Mouse (Mus musculus): ENCODE data around the gene Map3k7. TPM values are rescaled to one million over a fixed set of nuclear protein-coding genes. Genes with fewer than 3 reads are reported as not detected.
"Not testable (repeated sequence)": the region's sequence is repeated elsewhere in the genome, so short reads cannot be mapped to it uniquely, and the experiment has no call there.

The Map3k7 gene
- polyA plus RNA-seq, 1 experiment from 2014 or later, result 20.0 TPM

DNA sequence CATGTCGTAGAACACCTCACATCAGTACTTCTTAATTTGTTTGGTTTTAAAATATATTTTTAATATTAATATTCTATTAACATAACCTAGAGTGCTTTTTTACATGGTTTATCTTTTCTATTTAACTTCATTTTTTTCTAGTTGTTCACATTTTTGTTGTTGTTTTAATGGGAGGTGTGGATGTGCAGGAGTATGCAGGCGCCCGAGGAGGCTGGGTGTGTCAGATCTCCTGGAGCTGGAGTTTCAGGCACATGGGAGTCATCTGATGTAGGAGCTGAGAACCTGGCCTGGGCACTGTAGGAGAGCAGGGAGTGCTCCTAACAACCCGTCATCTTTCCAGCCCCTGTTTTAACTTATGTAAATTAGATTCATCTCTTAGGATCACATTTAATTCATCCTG lies 44.2 kb downstream of the Map3k7 start:
- no peak overlapping the region for H3K27ac ChIP-seq (ENCODE audit: low read length)
- no peak overlapping the region for H3K4me2 ChIP-seq (ENCODE audit: low read length)
- H3K4me3 ChIP-seq (ENCODE audit: low read depth, low read length), result no peak overlapping the region
- H3K4me1 ChIP-seq (ENCODE audit: control insufficient read depth, insufficient read depth, low read length), result no peaks in the 10 kb centered on the region
- no peak for ATAC-seq
- H3K9me3 ChIP-seq (replicated peaks; ENCODE audit: control insufficient read depth, low read length, poor library complexity, severe bottlenecking), result no peaks in the 10 kb centered on the region
- no peak overlapping the region for H3K9ac ChIP-seq (ENCODE audit: low read depth, low read length)
- no peaks in the 10 kb centered on the region for H3K27me3 ChIP-seq (ENCODE audit: control insufficient read depth, insufficient read depth, low read depth, low read length)
- peaks cover 15% of the 10 kb centered on the region for H3K36me3 ChIP-seq (ENCODE audit: control insufficient read depth, insufficient read depth, low read length)
- 80% methylated on average over 4 of the region's 4 CpGs for WGBS

DNA sequence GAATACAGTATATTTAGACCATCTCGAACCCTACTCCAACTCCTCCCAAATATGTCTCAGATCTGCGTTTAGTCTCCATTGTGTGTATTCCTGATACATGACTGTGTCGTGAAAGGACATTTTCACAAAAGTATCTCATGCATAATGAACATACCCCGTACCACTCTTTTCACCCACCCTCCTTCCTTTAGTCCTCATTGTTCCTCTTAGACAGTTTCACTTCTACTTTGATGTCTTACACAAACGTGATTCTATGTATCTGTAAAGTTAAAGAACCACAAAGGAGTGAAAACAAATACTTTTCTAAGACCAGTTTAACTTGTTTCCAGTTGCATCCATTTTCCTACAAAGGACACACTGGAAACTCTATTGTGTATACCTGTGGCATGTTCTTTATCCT lies 46.9 kb downstream of the Map3k7 start:
- Histone ChIP-seq H3K27ac (ENCODE audit: low read length) (no peak overlapping the region), H3K9ac (ENCODE audit: low read depth, low read length) (no peak overlapping the region), H3K9me3 (replicated peaks; ENCODE audit: control insufficient read depth, low read length, poor library complexity, severe bottlenecking) (no peaks in the 10 kb centered on the region), H3K4me1 (ENCODE audit: control insufficient read depth, insufficient read depth, low read length) (no peaks in the 10 kb centered on the region), H3K36me3 (ENCODE audit: control insufficient read depth, insufficient read depth, low read length) (peaks cover 20% of the 10 kb centered on the region), H3K27me3 (ENCODE audit: control insufficient read depth, insufficient read depth, low read depth, low read length) (no peaks in the 10 kb centered on the region), H3K4me3 (ENCODE audit: low read depth, low read length) (no peak overlapping the region), H3K4me2 (ENCODE audit: low read length) (no peak overlapping the region)
- ATAC-seq, result no peak
- 69% methylated on average over 5 of the region's 5 CpGs for WGBS

DNA sequence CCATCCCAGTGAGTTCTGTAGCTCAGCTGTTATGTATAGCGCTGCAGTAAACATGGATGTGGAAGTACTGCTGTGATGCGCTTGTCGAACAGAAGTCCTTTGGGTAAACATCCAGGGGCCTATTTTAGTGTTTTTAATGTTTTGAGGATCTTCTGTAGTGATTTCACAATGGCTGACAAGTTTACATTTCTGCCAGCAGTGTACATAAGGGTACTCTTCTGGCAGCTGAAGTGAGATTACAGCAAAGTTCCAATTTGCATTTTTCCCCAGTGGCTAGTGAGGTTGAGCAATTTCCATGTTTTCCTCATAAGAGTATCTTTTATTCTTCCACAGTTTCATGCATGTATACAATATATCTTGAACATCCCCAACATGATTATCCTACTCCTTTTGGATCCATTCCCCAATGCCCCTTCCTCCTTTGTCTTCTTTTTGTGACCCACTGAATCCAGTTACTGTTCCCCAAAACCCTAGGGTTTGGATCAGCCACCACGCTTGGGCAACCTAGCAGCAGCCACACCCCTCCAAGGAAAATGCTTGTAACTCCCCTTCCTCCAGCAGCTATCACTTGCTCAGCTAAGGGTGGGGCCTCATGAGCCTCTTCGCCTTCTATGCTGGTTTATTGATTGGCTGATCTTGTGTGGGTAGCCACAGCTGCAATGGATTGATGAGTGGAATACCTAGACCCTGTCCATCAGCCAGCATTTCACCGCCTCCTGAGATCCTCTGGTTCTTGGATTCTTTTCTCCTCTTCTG lies 47.5 kb downstream of the Map3k7 start:
- 93% methylated on average over 6 of the region's 6 CpGs for WGBS
- Histone ChIP-seq H3K9ac (ENCODE audit: low read depth, low read length) (no peak overlapping the region), H3K4me1 (ENCODE audit: control insufficient read depth, insufficient read depth, low read length) (no peaks in the 10 kb centered on the region), H3K4me3 (ENCODE audit: low read depth, low read length) (no peak overlapping the region), H3K4me2 (ENCODE audit: low read length) (no peak overlapping the region), H3K9me3 (replicated peaks; ENCODE audit: control insufficient read depth, low read length, poor library complexity, severe bottlenecking) (no peaks in the 10 kb centered on the region), H3K27ac (ENCODE audit: low read length) (no peak overlapping the region), H3K27me3 (ENCODE audit: control insufficient read depth, insufficient read depth, low read depth, low read length) (no peaks in the 10 kb centered on the region), H3K36me3 (ENCODE audit: control insufficient read depth, insufficient read depth, low read length) (peaks cover 26% of the 10 kb centered on the region)
- ATAC-seq, result no peak

DNA sequence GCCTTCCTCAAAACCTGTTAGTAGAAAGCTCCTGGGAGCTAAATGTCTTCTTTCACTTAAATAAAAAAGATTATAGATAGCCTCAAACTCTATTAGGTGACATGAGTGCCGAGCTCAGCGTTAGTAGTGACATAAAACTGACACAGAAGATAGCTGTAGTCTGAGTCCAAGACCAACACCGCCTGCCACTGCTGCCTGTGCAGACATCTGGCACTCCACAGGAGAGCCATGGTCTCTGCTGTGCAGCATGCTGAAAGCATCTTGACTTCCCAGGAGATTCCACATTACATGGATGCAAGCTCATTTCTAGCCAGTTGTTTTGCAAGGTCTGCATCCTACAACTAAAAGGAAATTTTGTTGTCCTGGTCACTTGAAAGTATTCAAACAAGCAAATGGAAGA lies 57.2 kb downstream of the Map3k7 start:
- H3K36me3 ChIP-seq (ENCODE audit: control insufficient read depth, insufficient read depth, low read length), result peaks cover 22% of the 10 kb centered on the region
- no peak overlapping the region for H3K27ac ChIP-seq (ENCODE audit: low read length)
- H3K9ac ChIP-seq (ENCODE audit: low read depth, low read length), result no peak overlapping the region
- no peaks in the 10 kb centered on the region for H3K27me3 ChIP-seq (ENCODE audit: control insufficient read depth, insufficient read depth, low read depth, low read length)
- H3K4me3 ChIP-seq (ENCODE audit: low read depth, low read length), result no peak overlapping the region
- H3K9me3 ChIP-seq (replicated peaks; ENCODE audit: control insufficient read depth, low read length, poor library complexity, severe bottlenecking), result no peaks in the 10 kb centered on the region
- no peaks in the 10 kb centered on the region for H3K4me1 ChIP-seq (ENCODE audit: control insufficient read depth, insufficient read depth, low read length)
- no peak for ATAC-seq
- no peak overlapping the region for H3K4me2 ChIP-seq (ENCODE audit: low read length)
- 94% methylated on average over 3 of the region's 3 CpGs for WGBS

DNA sequence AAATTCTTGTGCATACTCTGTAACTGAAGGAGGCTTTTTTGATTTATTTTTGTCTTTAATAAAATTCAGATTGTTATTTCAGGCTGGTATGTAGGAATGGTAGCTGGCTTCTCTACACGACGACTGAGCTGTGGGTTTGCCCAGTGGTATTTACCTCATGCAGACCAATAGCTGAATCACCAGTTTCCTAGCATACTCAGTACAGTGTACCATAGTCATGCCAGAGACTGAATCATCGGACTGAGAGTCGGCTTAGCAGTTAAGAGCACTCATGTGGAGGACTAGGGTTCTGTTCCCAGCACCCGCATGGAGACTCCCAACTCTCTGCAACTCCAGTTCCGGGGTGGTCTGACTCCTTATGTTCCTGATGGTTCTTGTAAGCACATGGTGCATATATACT lies 58.4 kb downstream of the Map3k7 start:
- Histone ChIP-seq H3K9me3 (replicated peaks; ENCODE audit: control insufficient read depth, low read length, poor library complexity, severe bottlenecking) (no peaks in the 10 kb centered on the region), H3K4me1 (ENCODE audit: control insufficient read depth, insufficient read depth, low read length) (no peaks in the 10 kb centered on the region), H3K27me3 (ENCODE audit: control insufficient read depth, insufficient read depth, low read depth, low read length) (no peaks in the 10 kb centered on the region), H3K4me3 (ENCODE audit: low read depth, low read length) (no peak overlapping the region), H3K9ac (ENCODE audit: low read depth, low read length) (no peak overlapping the region), H3K36me3 (ENCODE audit: control insufficient read depth, insufficient read depth, low read length) (peaks cover 14% of the 10 kb centered on the region; the same call in 1 of the 2 replicates), H3K27ac (ENCODE audit: low read length) (no peak overlapping the region), H3K4me2 (ENCODE audit: low read length) (no peak overlapping the region)
- no peak for ATAC-seq
- 95% methylated on average over 6 of the region's 6 CpGs for WGBS

DNA sequence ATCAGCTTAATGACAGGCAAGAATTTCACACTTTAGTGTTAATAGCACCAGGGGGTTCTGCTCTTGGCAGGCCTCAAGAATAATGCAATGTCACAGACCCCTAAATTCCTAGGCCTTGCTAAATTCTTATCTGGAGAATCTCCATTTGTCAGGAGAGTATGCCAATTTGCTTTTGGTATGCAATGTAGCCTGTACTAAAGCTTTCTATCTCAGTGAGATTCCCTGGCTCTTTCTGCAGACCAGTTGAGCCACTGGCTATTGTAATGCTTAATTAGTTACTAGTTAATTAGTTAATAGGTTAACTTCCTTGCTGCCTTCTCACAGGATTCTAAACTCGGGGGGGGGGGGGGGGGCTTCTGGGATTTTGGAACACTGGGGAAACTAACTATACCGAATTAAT lies 60.3 kb downstream of the Map3k7 start:
- 88% methylated on average over 2 of the region's 2 CpGs for WGBS
- not testable (repeated sequence) for ATAC-seq

DNA sequence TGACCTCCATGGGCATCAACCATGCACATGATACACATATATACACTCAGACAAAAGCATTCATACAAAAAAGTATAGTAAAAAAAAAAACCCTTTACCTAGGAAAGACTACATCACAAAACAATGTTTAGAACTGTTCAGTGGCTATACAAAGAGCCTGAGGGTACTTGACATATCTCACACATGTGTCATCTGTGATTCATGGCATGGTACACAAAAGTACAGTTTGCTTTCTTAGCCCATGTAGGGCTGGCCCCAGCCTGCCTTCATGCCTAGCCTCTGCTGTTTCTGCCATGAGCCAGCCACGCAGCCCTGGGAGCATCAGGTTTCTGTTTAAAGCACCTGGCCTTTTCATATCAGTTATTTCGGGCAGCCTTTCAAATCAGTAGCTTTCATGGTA lies 61.2 kb downstream of the Map3k7 start:
- H3K36me3 ChIP-seq (ENCODE audit: control insufficient read depth, insufficient read depth, low read length), result 0 out of 2 replicates have a peak, but pooled peaks cover 3% of the 10 kb centered on the region
- H3K9ac ChIP-seq (ENCODE audit: low read depth, low read length), result no peak overlapping the region
- ATAC-seq, result no peak
- H3K27ac ChIP-seq (ENCODE audit: low read length), result no peak overlapping the region
- H3K4me3 ChIP-seq (ENCODE audit: low read depth, low read length), result no peak overlapping the region
- H3K27me3 ChIP-seq (ENCODE audit: control insufficient read depth, insufficient read depth, low read depth, low read length), result no peaks in the 10 kb centered on the region
- no peak overlapping the region for H3K4me2 ChIP-seq (ENCODE audit: low read length)
- WGBS, result 97% methylated on average over 2 of the region's 2 CpGs
- H3K4me1 ChIP-seq (ENCODE audit: control insufficient read depth, insufficient read depth, low read length), result no peaks in the 10 kb centered on the region
- no peaks in the 10 kb centered on the region; the same call in 1 of the 2 replicates for H3K9me3 ChIP-seq (replicated peaks; ENCODE audit: control insufficient read depth, low read length, poor library complexity, severe bottlenecking)

More for the DNA sequence above, 60.3 kb downstream of the Map3k7 start:
- H3K27ac ChIP-seq (ENCODE audit: low read length); H3K9me3 ChIP-seq (replicated peaks; ENCODE audit: control insufficient read depth, low read length, poor library complexity, severe bottlenecking); H3K4me2 ChIP-seq (ENCODE audit: low read length); H3K4me1 ChIP-seq (ENCODE audit: control insufficient read depth, insufficient read depth, low read length); H3K27me3 ChIP-seq (ENCODE audit: control insufficient read depth, insufficient read depth, low read depth, low read length); H3K36me3 ChIP-seq (ENCODE audit: control insufficient read depth, insufficient read depth, low read length); H3K9ac ChIP-seq (ENCODE audit: low read depth, low read length); H3K4me3 ChIP-seq (ENCODE audit: low read depth, low read length): not testable (repeated sequence)

DNA sequence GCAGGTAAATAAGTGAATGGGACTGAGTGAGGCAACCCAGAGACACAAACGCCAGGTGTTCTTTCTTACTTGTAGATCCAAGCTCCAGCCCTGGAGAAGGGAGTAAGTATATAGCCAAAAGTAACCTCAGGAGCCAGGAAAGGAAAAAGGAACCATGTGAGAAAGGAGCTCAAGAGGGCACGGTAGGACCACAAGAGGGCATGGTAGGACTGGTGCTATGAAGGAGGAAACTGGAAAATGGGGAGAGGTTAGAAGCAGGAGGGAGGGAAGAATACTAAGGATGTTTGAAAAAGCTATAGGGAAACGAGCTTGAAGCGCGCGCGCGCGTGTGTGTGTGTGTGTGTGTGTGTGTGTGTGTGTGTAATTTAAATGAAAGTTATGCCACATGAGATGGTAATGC lies 63.2 kb downstream of the Map3k7 start:
- Histone ChIP-seq H3K4me2 (ENCODE audit: low read length) (no peak overlapping the region), H3K27ac (ENCODE audit: low read length) (no peak overlapping the region), H3K36me3 (ENCODE audit: control insufficient read depth, insufficient read depth, low read length) (no peaks in the 10 kb centered on the region), H3K4me3 (ENCODE audit: low read depth, low read length) (no peak overlapping the region), H3K9ac (ENCODE audit: low read depth, low read length) (no peak overlapping the region), H3K4me1 (ENCODE audit: control insufficient read depth, insufficient read depth, low read length) (no peaks in the 10 kb centered on the region), H3K9me3 (replicated peaks; ENCODE audit: control insufficient read depth, low read length, poor library complexity, severe bottlenecking) (no peaks in the 10 kb centered on the region; the same call in 1 of the 2 replicates), H3K27me3 (ENCODE audit: control insufficient read depth, insufficient read depth, low read depth, low read length) (no peaks in the 10 kb centered on the region)
- WGBS, result 86% methylated on average over 9 of the region's 9 CpGs
- no peak for ATAC-seq

DNA sequence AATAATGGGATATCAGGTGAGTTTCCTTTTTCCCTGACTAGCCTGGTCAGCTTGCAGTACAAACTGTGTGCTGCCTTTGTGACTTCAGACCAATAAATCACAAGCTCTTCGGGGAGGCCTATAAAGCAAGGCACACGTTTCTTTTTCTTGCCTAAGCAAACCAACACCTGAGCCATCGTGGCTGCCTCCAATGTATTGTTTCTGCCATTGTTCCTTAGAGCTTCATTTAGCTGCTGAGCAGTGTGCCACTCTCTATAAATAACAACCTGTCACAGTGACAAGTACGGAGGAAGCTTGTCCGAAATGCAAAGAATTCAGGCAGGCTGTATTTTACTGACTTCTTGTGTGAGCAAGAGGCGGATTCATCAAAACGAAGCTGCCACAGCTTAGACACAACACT lies 73.4 kb downstream of the Map3k7 start:
- H3K9me3 ChIP-seq (replicated peaks; ENCODE audit: control insufficient read depth, low read length, poor library complexity, severe bottlenecking), result no peaks in the 10 kb centered on the region
- H3K27me3 ChIP-seq (ENCODE audit: control insufficient read depth, insufficient read depth, low read depth, low read length), result no peaks in the 10 kb centered on the region
- H3K4me1 ChIP-seq (ENCODE audit: control insufficient read depth, insufficient read depth, low read length), result peaks cover 4% of the 10 kb centered on the region; the same call in 1 of the 2 replicates
- H3K36me3 ChIP-seq (ENCODE audit: control insufficient read depth, insufficient read depth, low read length), result no peaks in the 10 kb centered on the region
- H3K9ac ChIP-seq (ENCODE audit: low read depth, low read length), result no peak overlapping the region
- WGBS, result 77% methylated on average over 7 of the region's 7 CpGs
- no peak overlapping the region for H3K27ac ChIP-seq (ENCODE audit: low read length)
- no peak overlapping the region for H3K4me2 ChIP-seq (ENCODE audit: low read length)
- no peak overlapping the region for H3K4me3 ChIP-seq (ENCODE audit: low read depth, low read length)
- ATAC-seq, result no peak

All from midbrain, embryonic 16.5 days (tissue).